Mouse (Mus musculus): Measurements from ENCODE around the gene Galr2.

The Galr2 gene

DNA sequence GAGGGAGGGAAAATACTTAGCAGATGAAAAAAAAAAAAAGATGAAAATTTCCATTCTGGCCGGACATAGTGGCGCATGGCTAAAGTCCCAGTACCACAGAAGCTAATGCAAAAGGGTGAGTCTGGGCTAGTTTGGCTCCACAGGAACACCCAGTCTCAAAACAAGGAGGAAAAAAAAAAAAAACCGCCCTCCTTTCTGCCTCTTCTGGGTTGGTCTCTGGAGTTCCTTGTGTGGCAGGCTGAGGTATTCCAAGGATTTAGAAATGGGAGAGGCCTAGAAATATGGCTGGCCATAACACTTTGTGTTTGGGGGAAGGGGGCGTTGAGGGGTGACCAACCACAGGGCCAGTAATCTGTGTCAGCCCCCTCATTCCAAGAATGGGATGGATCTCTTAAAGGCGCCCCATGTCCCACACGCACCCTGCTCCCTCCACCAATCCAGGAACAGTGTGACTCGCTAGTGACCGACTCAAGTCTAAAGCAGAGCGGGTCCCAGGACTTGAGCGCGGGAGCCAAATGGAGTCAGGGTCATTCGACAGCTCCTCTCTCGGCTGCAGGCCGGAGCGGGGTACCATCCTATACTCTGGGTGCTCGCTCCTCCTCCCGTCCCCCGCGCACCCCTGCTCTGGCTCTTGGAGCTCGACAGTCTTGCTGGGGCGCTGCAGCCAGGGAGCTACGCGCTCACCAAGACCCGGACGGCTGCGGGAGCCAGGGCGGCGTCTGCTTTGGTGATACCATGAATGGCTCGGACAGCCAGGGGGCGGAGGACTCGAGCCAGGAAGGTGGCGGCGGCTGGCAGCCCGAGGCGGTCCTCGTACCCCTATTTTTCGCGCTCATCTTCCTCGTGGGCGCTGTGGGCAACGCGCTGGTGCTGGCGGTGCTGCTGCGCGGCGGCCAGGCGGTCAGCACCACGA lies at the start of gene Galr2:
Gene Galr2 (plus strand): TSS at position 189 of the 913 bp plus-strand sequence.
- no peak for DNase-seq (ENCODE audit: extremely low read depth, low read depth)

GRCm38 (mm10) chr11:116232427-116232826 lies 48.3 kb upstream of the Galr2 start:
- DNase-seq (ENCODE audit: extremely low read depth, low read depth): no peak

DNA sequence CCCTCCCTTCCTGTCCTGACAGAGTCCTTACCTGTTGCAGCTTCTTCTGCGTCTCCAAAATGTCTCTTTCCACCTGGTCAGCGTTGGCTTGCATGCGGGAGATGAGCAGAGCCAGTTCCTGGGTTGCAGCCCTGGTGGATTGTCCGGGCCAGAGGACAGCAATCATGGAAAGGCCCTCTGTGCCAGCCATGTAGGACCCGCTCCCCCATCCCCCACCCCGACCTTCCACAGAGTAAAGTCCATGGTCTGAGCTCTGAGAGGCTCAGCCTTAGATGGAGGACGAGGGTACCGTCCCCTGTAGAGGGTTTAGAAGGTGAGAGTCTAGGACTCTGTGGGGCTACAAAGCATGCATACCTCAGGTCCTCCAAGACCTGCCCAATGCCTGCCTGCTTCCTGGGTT lies 45.8 kb upstream of the Galr2 start:
- no peak for DNase-seq (ENCODE audit: extremely low read depth, low read depth)

DNA sequence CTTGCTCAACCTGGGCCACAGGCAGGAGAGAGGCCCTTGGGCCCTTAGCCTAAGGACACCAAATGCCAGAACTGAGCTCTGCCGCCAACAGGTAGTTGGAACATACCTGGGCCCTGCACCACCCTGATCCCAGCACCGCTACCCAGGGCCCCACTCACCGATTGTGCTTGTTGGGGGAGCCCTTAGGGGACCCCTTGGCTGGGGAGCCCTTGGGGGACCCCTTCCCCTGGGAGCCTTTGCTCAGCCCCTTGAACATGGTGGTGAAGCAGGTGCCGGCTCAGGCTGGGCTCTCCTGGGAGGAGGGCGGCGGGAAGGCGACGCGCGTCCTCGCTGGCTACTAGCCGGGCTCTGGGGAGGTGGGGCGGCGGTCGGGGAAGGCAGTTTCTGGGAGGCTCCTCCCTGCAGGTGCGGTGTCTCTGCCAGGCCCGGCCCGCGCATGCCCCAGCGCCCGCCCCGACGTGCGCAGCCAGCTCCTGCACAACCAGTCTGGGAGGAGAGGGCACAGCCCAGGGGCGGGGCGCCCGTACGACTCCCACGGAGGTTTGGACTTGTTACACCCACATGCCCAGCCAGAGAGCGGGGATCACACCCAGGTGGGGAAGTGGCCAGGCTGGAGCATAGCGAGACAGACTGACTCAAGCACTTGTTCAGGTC lies 42.9 kb upstream of the Galr2 start, which contains the start of gene Evpl:
Gene Evpl (minus strand): TSS at position 336 of the 654 bp plus-strand sequence.
- DNase-seq (ENCODE audit: extremely low read depth, low read depth): no peak

DNA sequence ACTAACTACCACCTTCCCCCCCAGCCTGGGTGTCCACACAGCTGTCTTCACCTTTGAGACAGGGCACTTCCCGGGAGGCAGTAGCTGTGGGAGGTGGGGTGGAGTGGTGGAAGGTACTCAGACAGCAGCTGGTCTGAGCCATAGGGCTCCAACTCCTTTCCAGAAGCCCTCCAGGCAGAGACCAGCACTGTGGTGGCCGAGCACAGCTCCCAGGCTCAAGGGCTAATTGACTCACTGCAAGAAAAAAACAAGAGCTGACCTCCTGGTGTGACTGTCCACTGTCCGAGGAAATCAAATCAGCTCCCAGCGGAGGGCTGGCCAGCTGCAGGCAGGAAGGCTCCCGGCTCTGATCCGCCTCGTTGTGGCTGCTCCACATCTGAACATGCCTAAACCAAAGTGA lies 40.9 kb upstream of the Galr2 start:
- DNase-seq (ENCODE audit: extremely low read depth, low read depth): no peak

DNA sequence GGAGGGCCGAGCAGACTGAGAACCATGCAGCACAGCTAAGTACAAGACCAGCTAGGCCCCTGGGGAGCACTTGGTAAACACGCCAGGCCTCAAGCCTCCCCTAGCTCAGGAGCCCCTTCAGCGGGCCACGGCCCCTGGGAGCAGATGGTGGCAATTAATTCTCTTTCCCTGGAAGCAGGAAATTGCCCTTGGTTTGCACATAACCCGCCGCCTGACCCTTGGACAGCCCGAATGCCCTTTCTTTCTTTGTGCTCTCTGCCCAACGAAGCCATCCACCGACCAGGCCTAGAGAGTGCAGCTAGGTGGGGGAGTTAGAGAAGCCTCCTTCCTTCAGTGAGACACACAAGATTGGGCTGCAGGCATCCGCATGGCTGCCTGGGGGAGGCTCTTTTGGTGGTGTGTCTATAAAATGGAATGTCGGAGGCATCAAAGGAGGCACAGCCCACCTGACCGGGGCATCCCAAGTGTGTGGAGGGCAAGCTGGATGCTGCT lies 38.9 kb upstream of the Galr2 start:
- DNase-seq (ENCODE audit: extremely low read depth, low read depth): no peak

DNA sequence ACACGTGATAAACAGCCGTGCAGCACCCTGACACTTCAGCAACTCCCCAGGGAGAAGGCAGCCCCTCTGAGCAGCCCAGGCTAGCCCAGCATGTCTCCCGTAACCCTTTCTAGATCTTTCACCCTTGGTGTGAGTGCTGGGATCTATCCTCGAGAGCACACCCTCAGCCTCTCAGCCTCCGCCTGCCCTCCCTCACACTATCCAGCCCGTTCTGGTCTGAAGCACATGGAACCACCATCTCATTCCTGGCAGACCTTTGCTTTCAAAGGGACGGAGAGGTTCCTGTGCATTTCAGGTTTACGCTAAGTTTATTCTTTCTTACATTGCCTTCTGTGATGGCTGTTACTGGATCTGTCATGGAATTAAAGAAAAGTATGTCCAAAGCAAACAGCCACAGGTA lies 36.2 kb upstream of the Galr2 start:
- no peak for DNase-seq (ENCODE audit: extremely low read depth, low read depth)

DNA sequence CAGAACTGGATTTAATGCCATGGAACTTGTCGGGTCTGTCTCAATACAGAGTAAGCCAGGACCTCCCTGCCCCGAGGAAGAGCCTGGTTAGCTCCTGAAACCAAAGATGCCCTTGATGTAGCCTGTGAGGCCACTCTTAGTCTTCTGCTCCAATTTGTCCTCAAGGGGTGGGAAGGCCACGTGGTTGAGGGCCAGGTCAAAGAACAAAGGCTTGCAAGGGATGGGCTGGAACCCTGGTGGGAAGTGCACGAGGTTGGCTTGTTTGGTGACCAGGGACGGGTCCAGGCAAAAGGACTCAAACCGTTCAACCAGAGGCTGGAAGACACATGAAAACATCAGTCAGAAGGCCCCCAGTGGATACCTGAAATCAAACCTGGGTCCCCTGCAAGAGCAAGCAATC lies 35.1 kb upstream of the Galr2 start:
- DNase-seq (ENCODE audit: extremely low read depth, low read depth): no peak

DNA sequence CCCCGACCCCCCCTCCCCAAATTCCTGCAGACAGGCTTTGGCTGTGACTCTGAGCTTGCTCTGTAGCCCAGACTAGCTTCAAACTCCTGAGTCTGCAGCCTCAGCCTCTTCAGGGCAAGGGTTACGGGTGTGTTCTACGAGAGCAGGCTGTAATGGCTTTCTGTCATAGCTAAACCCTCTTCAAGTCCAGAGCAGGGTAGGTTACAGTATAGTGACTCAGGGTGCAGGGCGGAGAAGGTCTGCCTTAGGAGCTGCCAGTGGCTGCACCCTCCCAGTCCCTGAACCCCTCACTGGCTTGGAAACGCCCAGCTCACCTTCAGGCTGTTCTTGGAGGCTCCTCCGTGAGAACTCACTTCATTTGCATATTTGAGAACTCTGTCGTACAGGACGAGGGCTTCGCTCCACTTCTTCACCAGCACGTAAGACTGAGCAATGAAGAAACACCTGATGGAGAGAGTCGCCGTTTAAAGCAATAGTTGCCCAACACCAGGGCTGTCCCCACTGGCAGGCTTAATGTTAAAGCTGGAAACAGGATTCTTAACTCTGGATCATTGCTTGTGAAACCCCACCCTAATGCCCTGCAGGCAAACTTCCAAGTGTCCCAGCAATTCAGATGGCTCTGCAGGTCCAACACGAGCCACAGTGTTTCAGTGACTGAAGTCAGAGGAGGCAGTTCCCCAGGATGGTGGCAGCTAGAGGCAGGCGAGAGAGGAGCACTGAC lies 33.1 kb upstream of the Galr2 start:
- no peak for DNase-seq (ENCODE audit: extremely low read depth, low read depth)

- DNase-seq (ENCODE audit: extremely low read depth, low read depth): no peak
These were observed 29.8 kb upstream of the Galr2 start for GRCm38 (mm10) chr11:116250898-116251297.

DNA sequence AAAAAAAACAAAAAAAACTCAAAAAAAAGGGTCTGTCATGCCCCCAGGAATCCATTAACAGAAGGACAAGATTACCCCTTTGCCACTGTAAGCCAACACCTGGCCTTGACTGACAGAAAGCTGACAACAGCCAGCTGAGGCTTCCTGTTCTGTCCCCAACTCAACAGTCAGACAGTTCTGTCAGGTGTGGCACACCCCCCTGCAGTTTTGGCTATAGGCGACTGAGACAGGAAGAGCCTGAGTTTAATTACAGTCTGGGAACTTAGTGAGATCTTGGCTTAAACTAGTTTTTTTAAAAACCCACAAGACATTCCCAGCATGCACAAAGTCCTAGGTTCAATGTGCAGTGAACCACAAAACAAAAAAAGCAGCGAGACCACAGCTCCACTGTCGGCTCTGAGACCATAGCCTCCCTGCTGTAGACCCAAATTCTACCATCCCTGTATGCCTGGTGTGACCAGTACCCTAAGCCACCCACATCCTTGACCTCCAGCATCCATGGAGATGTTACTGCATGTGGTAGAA lies 27.6 kb upstream of the Galr2 start:
- DNase-seq (ENCODE audit: extremely low read depth, low read depth): no peak

DNA sequence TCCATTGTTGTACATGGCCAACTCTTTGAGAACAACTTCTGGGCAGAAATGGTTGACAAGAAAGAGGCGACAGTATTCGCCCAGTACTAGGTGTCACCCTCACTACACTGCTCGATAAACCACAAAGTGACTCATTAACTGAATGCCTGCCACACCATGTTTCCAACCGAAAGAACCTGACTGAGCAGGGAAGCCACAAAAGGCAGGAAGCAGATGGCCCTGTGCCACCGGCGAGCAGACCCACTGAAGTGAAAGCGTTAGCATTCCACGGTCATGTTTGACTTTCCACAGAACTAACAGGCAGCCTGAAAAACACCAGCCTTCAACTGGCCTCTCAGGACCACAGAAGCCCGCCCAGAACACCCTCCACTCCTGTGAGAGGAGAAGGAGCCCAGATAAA lies 26.1 kb upstream of the Galr2 start:
- no peak for DNase-seq (ENCODE audit: extremely low read depth, low read depth)

GRCm38 (mm10) chr11:116255090-116255981 lies 25.4 kb upstream of the Galr2 start:
- DNase-seq (ENCODE audit: extremely low read depth, low read depth): no peak

GRCm38 (mm10) chr11:116255982-116256675 lies 24.6 kb upstream of the Galr2 start:
- no peak for DNase-seq (ENCODE audit: extremely low read depth, low read depth)

DNA sequence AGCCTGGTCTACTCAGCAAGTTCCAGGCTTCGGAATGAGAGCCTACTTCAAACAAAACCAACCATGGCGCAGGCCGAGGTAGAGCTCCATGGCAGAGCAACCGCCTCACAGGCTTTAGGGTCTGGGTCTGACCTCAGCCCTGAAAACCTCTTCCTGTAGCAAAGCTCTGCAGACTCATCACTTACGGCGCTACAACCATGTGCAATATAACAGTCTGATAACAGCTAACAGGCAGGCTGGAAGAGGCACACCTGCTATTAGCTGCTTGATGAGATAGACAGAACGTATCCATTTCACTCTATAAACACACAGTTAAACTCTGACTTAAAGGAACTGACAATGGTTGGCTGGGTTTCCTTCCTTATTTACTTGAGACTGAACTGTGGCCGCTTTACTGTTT lies 21.3 kb upstream of the Galr2 start:
- DNase-seq (ENCODE audit: extremely low read depth, low read depth): no peak

- no peak for DNase-seq (ENCODE audit: extremely low read depth, low read depth)
These were observed 20.5 kb upstream of the Galr2 start for GRCm38 (mm10) chr11:116260259-116260658.

DNA sequence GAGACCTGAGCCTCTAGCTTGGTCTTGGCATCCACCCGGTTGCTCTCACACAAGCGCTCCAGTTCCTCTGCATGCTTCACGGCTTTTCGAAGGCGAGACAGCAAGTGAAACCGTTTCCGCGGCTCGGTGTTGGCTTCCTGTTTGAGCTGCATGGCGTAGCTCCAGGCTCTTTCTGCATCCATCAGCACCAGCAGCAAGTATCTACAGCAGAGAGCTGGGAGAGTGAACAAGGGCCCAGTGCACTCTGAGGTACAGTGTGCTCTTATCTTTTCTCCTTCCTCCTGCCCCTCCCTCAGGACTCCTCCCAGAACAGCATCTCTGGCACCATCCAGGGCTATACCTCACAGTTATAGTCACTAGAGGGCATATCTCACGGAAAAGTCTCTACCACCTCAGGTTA lies 15.4 kb upstream of the Galr2 start:
- DNase-seq (ENCODE audit: extremely low read depth, low read depth): peak; percentile 26

GRCm38 (mm10) chr11:116265850-116266249 lies 14.9 kb upstream of the Galr2 start:
- no peak for DNase-seq (ENCODE audit: extremely low read depth, low read depth)

DNA sequence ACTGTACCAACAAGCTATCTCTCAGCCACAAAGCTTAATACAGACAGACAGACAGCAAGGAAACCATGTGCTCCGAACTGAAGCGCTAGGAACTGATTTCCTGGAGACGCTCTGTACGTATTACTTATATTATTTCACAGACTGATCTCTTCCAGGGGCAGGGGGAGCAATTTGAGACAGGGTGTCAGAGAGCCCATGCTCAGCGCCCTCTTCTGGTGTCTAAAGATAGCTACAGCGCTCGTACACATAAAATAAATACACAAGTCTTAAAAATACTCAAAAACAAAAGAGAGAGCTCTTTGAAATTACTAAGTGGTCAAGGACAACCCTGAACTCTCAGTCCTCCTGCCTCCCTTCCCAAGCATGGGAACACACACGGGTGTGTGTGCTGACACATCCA lies 13.1 kb upstream of the Galr2 start:
- peak; percentile 12 for DNase-seq (ENCODE audit: extremely low read depth, low read depth)

GRCm38 (mm10) chr11:116268313-116268712 lies 12.4 kb upstream of the Galr2 start:
- no peak for DNase-seq (ENCODE audit: extremely low read depth, low read depth)

Measured in MEL-GATA-1-ER (cell line).